Mouse (Mus musculus): ENCODE measurements around the gene Dmac2. TPM values are rescaled to one million over a fixed set of nuclear protein-coding genes. Genes with fewer than 3 reads are reported as not detected.

Dmac2 gene
- polyA plus RNA-seq, 1 experiment from 2014 or later, result 48.5 TPM

DNA sequence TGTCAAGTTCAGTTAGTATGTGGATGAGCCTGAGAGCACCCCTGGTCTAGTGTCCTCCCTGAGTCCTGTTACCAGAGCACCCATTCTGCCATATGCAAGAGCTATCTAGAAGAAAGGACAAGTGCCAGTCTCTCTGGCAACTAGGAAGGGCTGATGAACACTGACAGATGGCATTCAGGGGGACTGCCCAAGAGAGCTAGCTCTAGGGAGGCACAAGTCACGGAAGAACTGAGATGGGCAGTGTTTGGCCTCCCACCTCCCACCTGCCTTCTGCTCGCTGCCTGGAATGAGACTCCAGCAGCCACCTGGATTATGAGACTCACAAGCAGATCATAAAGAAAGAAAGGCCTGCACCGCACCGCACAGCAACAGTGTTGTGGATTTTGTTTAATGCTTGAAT lies 20.5 kb downstream of the Dmac2 start:
- H3K27ac ChIP-seq (replicated peaks), result no peak overlapping the region
- H3K4me3 ChIP-seq, result no peak overlapping the region
- WGBS, result 87% methylated on average over 4 of the region's 4 CpGs
- no peak overlapping the region for H3K4me2 ChIP-seq
- H3K4me1 ChIP-seq (replicated peaks), result no peaks in the 10 kb centered on the region
- no peaks in the 10 kb centered on the region for H3K27me3 ChIP-seq
- H3K9me3 ChIP-seq, result no peaks in the 10 kb centered on the region
- H3K9ac ChIP-seq, result no peak overlapping the region
- ATAC-seq (ENCODE audit: low FRiP score, low read depth), result no peak
- H3K36me3 ChIP-seq, result peaks cover 14% of the 10 kb centered on the region; the same call in 1 of the 2 replicates

DNA sequence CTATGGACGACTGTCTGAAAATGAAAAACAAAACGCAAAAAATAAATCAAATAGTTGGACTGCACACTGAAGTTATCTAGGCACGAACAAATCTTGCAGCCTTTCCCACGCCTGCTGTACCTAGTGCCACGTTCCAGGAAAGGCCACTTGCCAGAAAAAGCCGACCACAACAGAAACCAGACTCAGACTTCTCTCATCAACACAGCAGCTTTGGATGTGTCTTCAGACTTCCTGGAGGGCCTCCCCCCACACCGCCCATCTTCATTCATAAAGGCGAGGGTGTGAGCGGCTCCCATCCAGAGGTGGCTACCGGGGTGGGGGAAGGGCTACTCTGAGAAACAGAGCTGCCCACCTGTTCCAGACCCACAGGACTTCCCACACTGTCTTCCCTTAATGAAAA lies 24.9 kb downstream of the Dmac2 start:
- 86% methylated on average over 10 of the region's 10 CpGs for WGBS
- Histone ChIP-seq H3K9me3 (no peaks in the 10 kb centered on the region), H3K4me2 (no peak overlapping the region), H3K27ac (replicated peaks) (no peak overlapping the region), H3K27me3 (no peaks in the 10 kb centered on the region), H3K4me1 (replicated peaks) (no peaks in the 10 kb centered on the region), H3K9ac (no peak overlapping the region), H3K4me3 (no peak overlapping the region), H3K36me3 (0 out of 2 replicates have a peak, but pooled peaks cover 3% of the 10 kb centered on the region)
- no peak for ATAC-seq (ENCODE audit: low FRiP score, low read depth)

DNA sequence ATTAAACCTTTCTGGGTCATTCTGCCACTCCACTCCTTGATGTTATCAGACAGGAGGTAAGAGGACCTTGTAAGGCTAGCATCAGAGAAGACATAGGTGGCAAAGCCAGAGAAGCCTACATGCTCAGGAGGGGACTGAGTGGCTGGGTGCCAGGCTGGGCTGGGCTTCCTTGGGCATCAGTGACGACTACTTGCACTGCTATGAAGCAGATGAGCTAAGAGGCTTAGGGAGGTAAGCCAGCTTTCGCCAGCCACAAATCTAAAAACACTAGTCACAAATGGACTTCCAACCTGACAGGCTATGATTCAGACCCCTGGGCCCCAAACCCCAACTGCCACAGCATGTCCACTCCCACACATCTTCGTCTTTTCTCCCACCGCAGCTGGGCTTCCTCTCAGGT lies 25.4 kb downstream of the Dmac2 start:
- 80% methylated on average over 4 of the region's 4 CpGs for WGBS
- Histone ChIP-seq H3K4me3 (no peak overlapping the region), H3K9me3 (no peaks in the 10 kb centered on the region), H3K4me1 (replicated peaks) (no peaks in the 10 kb centered on the region), H3K27me3 (no peaks in the 10 kb centered on the region), H3K9ac (no peak overlapping the region), H3K36me3 (0 out of 2 replicates have a peak, but pooled peaks cover 3% of the 10 kb centered on the region), H3K4me2 (no peak overlapping the region), H3K27ac (replicated peaks) (no peak overlapping the region)
- no peak for ATAC-seq (ENCODE audit: low FRiP score, low read depth)

DNA sequence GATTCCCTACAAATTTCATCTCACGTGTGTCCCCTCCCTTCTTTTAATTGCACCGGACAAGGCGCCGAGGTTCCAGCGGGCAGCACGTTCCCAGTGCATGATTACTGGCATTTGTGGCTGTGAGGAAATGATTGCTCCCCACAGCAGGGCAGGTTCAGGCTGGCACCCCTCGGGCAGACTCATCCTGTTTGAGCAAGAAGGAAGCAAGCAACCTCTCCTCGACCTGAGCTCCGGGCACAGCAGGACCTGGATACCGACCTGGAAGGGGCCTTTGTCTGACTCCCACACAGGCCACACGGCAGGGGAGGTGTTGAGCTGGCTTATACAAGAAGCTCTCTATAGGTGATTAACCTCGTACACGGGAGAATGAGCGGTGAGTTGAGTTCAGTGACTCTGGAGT lies 25.9 kb downstream of the Dmac2 start:
- Histone ChIP-seq H3K36me3 (0 out of 2 replicates have a peak, but pooled peaks cover 3% of the 10 kb centered on the region), H3K27ac (replicated peaks) (no peak overlapping the region), H3K4me3 (no peak overlapping the region), H3K27me3 (no peaks in the 10 kb centered on the region), H3K9me3 (no peaks in the 10 kb centered on the region), H3K9ac (no peak overlapping the region), H3K4me1 (replicated peaks) (no peaks in the 10 kb centered on the region), H3K4me2 (no peak overlapping the region)
- 63% methylated on average over 14 of the region's 14 CpGs for WGBS
- no peak for ATAC-seq (ENCODE audit: low FRiP score, low read depth)

DNA sequence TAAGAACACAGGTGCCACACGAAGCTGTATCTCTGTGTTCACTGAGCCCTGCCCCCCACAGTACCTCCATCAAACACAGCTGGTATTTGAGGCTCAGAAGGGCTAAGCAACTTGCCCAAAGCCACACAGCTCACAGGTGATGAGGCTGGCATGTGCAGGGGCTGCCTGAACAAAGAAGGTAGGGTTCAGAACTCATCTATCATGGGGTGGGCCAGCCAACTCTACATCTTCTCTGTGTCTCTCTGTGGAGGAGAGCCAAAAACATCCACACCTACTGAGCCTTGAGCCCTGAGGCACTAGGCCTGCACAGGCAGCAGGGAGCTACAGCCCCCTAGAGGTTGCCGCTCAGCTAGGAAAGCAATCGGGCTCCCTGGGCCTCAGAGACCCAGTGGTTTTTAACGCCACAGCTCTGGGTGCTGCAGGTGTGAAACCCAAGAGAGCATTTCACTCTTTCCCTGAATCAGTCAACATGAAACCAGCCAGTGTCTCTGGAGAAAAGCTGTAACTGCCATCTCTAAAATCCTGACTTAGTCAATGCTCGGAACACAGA lies 28.4 kb downstream of the Dmac2 start:
- H3K9me3 ChIP-seq, result no peaks in the 10 kb centered on the region
- no peak overlapping the region for H3K27ac ChIP-seq (replicated peaks)
- H3K4me3 ChIP-seq, result no peak overlapping the region
- ATAC-seq (ENCODE audit: low FRiP score, low read depth), result no peak
- H3K4me2 ChIP-seq, result no peak overlapping the region
- no peaks in the 10 kb centered on the region for H3K4me1 ChIP-seq (replicated peaks)
- no peaks in the 10 kb centered on the region for H3K36me3 ChIP-seq
- WGBS, result 55% methylated on average over 5 of the region's 5 CpGs
- no peak overlapping the region for H3K9ac ChIP-seq
- no peaks in the 10 kb centered on the region for H3K27me3 ChIP-seq

DNA sequence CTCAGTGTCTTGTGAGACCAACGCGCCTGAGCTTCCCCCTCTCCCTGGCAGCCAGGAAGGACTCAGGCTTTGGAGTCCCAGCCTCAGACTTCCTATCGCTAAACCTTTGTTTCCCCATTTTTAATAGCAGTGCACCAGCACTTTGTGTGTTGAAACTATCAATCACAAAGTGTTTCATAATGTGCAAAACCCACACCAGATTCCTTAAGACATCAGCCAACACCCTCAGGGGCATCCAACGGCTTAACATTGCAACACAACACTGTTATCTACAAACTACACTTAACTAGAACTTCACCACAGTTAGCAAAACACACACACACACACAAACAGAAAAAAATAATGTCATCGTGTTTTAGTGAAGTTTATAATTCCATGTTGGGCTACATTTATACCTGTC lies 30.6 kb downstream of the Dmac2 start:
- no peak overlapping the region for H3K4me3 ChIP-seq
- no peak overlapping the region for H3K9ac ChIP-seq
- H3K27ac ChIP-seq (replicated peaks), result no peak overlapping the region
- ATAC-seq (ENCODE audit: low FRiP score, low read depth), result no peak
- H3K27me3 ChIP-seq, result no peaks in the 10 kb centered on the region
- H3K4me2 ChIP-seq, result no peak overlapping the region
- no peaks in the 10 kb centered on the region for H3K4me1 ChIP-seq (replicated peaks)
- H3K36me3 ChIP-seq, result no peaks in the 10 kb centered on the region
- 77% methylated on average over 5 of the region's 5 CpGs for WGBS
- H3K9me3 ChIP-seq, result no peaks in the 10 kb centered on the region

DNA sequence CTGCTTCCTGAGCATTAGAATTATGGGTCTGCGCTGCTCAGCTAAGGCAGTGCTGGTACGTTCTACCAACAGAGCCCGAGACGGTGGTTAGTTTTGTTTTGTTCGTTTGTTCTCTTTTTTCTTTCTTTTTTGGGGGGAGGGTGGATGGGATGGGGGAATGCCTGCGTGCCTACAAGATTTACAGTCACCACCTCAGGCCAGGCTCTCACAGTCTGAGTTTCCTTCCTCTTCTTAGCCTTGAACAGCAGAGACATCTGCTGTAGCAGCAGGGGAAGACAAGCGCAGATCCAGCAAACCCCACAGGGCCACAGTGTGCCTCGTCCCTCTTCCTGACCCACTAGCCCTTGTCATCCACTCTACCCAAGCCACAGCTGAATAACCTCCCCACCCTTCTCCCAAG lies 32.1 kb downstream of the Dmac2 start:
- Histone ChIP-seq H3K4me3 (no peak overlapping the region), H3K4me1 (replicated peaks) (peaks cover 6% of the 10 kb centered on the region), H3K4me2 (no peak overlapping the region), H3K27ac (replicated peaks) (no peak overlapping the region), H3K36me3 (no peaks in the 10 kb centered on the region), H3K9ac (no peak overlapping the region), H3K9me3 (no peaks in the 10 kb centered on the region), H3K27me3 (no peaks in the 10 kb centered on the region)
- no peak for ATAC-seq (ENCODE audit: low FRiP score, low read depth)
- 92% methylated on average over 8 of the region's 8 CpGs for WGBS

DNA sequence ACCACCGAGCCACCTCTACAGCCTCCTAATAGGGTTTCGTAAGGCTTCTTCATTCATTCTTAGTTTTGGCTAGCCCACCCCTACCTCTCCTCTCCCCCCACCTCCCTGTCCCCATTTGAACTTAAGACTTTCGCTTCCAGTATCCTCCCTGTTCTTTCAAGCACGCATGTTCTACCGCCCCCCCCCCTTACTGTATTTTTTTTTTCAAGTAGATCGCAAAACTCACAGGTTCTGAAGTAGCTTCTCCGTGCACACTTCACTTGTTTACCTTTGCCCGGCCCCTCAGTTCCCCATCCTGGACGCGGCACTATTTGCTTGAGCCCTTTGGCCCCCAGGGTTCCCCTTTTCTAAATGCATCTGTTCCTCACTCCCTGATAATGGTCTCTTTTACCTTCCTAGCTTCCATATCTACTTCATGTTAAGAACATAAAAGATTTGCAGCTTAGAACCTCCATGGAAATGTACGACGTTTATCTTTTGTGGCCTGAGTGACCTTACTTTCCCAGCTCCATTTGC lies 33.1 kb downstream of the Dmac2 start:
- no peak overlapping the region for H3K4me3 ChIP-seq
- H3K4me1 ChIP-seq (replicated peaks), result peaks cover 14% of the 10 kb centered on the region
- H3K4me2 ChIP-seq, result no peak overlapping the region
- no peaks in the 10 kb centered on the region for H3K27me3 ChIP-seq
- WGBS, result 93% methylated on average over 12 of the region's 12 CpGs
- no peak overlapping the region for H3K9ac ChIP-seq
- no peak for ATAC-seq (ENCODE audit: low FRiP score, low read depth)
- H3K36me3 ChIP-seq, result no peaks in the 10 kb centered on the region
- H3K9me3 ChIP-seq, result no peaks in the 10 kb centered on the region
- H3K27ac ChIP-seq (replicated peaks), result no peak overlapping the region

DNA sequence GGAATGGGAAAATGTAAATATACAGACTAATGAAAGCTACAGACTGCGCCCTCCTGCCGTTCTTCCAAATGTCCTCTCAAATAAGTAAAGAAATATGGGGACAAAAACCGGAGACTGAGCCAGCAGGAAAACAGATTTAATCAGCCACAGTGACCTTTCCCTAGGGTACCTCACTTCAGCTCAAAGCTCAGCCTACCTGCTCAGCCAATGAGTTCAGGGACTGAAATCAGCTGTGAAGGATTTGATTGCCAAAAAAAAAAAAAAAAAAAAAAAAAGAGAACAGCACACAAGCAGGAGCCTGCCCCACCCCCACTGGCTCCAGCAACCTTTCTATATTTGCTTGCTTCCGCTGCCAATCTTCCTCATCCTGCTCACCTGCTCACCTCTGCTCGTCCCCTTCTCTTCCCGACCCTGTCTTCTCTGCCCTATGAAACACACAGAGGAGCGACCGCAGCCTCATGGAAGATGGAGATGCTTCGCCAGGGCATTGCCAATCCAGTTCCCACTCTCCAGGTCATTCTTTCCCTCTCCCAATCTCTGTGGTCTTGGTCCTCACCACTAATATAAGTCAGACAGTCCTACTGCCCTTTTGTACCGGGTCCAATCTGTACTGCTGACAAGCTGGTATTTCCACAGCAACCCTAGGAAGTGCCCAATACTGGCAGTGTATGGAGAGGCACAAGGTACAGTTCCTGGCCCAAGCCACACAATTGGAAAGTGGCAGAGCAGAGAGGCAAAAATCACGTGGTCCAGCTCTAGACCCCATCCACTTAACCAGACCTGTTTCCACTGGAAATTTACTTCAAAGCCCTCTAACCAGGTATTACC lies 36.6 kb downstream of the Dmac2 start:
- no peaks in the 10 kb centered on the region for H3K27me3 ChIP-seq
- H3K4me1 ChIP-seq (replicated peaks), result peaks cover 33% of the 10 kb centered on the region
- no peak overlapping the region for H3K4me2 ChIP-seq
- H3K36me3 ChIP-seq, result no peaks in the 10 kb centered on the region
- 76% methylated on average over 11 of the region's 11 CpGs for WGBS
- no peaks in the 10 kb centered on the region for H3K9me3 ChIP-seq
- H3K27ac ChIP-seq (replicated peaks), result no peak overlapping the region
- H3K9ac ChIP-seq, result no peak overlapping the region
- H3K4me3 ChIP-seq, result no peak overlapping the region
- ATAC-seq (ENCODE audit: low FRiP score, low read depth), result no peak

DNA sequence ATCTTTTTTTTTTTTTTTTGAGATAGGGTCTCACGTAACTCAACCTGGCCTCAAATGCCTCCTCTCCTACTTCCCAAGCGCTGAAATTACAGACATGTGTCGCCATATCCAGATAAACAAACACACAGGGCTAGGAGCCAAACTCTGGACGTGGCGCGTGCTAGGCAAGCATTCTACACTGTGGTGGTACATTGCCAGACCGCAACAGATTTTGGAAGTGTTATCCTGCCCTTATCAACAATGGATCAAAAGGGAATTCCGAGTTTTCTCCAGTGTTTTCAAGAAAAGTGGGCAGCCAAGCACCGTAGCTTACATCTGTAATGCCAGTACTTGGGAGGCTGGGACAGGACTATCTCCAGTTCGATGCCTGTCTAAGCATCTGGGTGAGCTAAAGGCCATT lies 38.6 kb downstream of the Dmac2 start:
- H3K27me3 ChIP-seq, result no peaks in the 10 kb centered on the region
- WGBS, result 39% methylated on average over 10 of the region's 10 CpGs

DNA sequence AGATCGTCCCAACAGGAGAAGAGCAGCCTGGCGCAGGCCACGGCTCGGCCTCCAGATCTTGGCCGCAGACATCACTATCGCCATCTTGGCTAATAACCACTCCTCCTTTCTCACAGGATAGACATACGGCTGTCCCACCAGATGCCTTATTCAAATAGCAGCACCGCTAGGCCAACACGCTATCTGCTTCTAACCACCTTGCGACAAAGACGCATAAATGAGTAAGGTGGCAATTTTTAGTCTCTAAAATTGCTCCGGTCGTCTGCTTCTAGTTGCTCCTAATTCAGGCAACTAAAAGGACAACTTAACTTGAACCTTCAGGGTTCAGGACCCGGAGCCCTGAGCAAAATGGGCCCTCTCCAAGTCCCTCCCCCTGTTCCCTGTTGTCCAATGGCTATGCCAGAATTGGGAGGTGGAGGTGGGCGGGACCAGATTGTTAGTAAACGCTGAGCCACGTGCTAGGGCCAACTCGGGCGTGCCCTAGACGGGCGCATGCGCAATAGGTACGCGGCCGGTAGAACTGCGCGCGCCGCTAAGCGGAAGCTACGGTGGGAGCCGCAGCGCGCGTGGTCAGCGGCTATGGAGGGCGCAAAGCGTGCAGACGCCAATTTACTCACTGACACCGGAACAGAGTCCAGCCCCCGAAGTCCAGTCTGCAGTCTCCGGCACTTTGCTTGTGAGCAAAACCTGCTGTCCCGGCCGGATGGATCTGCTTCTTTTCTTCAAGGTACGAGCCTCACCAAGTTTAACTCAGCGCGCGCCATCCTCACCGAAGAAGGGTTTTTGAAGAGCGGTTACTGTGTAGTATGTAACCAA lies 39.7 kb downstream of the Dmac2 start, which contains the start of the genes Bckdha and Exosc5:
Gene Bckdha (minus strand): TSS at position 325 of the 816 bp plus-strand sequence.
Gene Exosc5 (plus strand): TSS at position 508 of the 816 bp plus-strand sequence.
- peak; percentile 98 for ATAC-seq (ENCODE audit: low FRiP score, low read depth)
- WGBS, result under 1% methylated on average over 50 of the region's 50 CpGs
- peak within 1 kb of the TSS; percentile 71 for H3K9ac ChIP-seq
- H3K9me3 ChIP-seq, result no peaks in the 10 kb centered on the region
- no peaks in the 10 kb centered on the region for H3K27me3 ChIP-seq
- peaks cover 33% of the 10 kb centered on the region for H3K4me1 ChIP-seq (replicated peaks)
- H3K27ac ChIP-seq (replicated peaks), result peak within 1 kb of the TSS; percentile 84
- H3K36me3 ChIP-seq, result no peaks in the 10 kb centered on the region
- H3K4me3 ChIP-seq, result peak within 1 kb of the TSS; percentile 69
- H3K4me2 ChIP-seq, result peak within 1 kb of the TSS; percentile 67

More for the DNA sequence above, 38.6 kb downstream of the Dmac2 start:
- no peaks in the 10 kb centered on the region for H3K9me3 ChIP-seq
- peaks cover 33% of the 10 kb centered on the region for H3K4me1 ChIP-seq (replicated peaks)
- no peak for ATAC-seq (ENCODE audit: low FRiP score, low read depth)
- H3K4me3 ChIP-seq, result peak overlapping the region; percentile 69
- H3K4me2 ChIP-seq, result peak overlapping the region; percentile 67
- no peak overlapping the region for H3K27ac ChIP-seq (replicated peaks)
- no peaks in the 10 kb centered on the region for H3K36me3 ChIP-seq
- peak overlapping the region; percentile 71 for H3K9ac ChIP-seq

DNA sequence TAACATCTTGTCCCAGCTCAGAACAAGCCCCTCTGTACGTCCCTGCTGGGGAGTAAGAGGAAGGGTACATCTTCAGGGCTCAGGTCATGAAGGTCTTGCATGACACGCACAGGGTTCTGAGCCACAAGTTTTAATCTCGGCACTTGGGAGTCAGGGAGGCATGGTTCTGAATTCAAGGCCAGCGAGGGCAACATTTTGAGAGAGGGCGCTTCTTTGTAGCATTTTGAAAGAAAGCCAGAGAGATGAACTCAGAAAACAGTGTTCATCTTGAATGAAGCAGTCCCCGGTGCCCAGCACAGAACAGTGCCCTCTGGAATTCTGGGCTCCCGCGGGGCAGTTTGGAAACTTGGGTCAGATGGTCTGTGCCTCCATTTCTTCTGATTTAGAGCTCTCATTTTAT lies 47.2 kb downstream of the Dmac2 start:
- H3K4me3 ChIP-seq, result no peak overlapping the region
- H3K27me3 ChIP-seq, result no peaks in the 10 kb centered on the region
- WGBS, result 96% methylated on average over 8 of the region's 8 CpGs
- ATAC-seq (ENCODE audit: low FRiP score, low read depth), result no peak
- H3K4me1 ChIP-seq (replicated peaks), result no peaks in the 10 kb centered on the region
- no peak overlapping the region for H3K4me2 ChIP-seq
- peaks cover 26% of the 10 kb centered on the region for H3K36me3 ChIP-seq
- no peaks in the 10 kb centered on the region for H3K9me3 ChIP-seq
- no peak overlapping the region for H3K27ac ChIP-seq (replicated peaks)
- no peak overlapping the region for H3K9ac ChIP-seq
